Mouse (Mus musculus) MEL (cell line): ENCODE results near the gene Gm17657. TPM values are rescaled to one million over a fixed set of nuclear protein-coding genes. Genes with fewer than 3 reads are reported as not detected.

Source experiments
- DNase-seq: peaks from one replicate; pipeline ENCODE4 v3.0.0; 2011; ENCODE audit warnings: low read depth, low spot score
- H3K27ac ChIP-seq: 2 replicates; pipeline ENCODE4 v1.5.1; 2012; ENCODE audit warnings: low read depth, mild to moderate bottlenecking, control low read depth, low read length, moderate library complexity; ENCODE audit not compliant: control insufficient read depth
- H3K27me3 ChIP-seq, 2 experiments: fragments of 150-350 bp in 1 of 2; sonication (generic) in 1 of 2; 2 replicates each; pipeline ENCODE4 v1.6.1; 2012; ENCODE audit warnings: low read length in 2 of 2, mild to moderate bottlenecking in 2 of 2, improper control_type of control experiment in 1 of 2, moderate library complexity in 1 of 2; ENCODE audit not compliant: insufficient read depth in 2 of 2, control insufficient read depth in 1 of 2
- H3K36me3 ChIP-seq, 2 experiments: 2 replicates each; pipeline ENCODE4 v1.6.1; 2012 to 2014; ENCODE audit warnings: low read length in 2 of 2, improper control_type of control experiment in 1 of 2, inconsistent platforms in 1 of 2, mild to moderate bottlenecking in 1 of 2; ENCODE audit not compliant: insufficient read depth in 2 of 2, control insufficient read depth in 1 of 2
- H3K4me1 ChIP-seq, 2 experiments: fragments of 150-350 bp in 1 of 2; sonication (generic) in 1 of 2; 2 replicates each; pipeline ENCODE4 v1.6.1; 2012; ENCODE audit warnings: low read length in 2 of 2, improper control_type of control experiment in 1 of 2, mild to moderate bottlenecking in 1 of 2; ENCODE audit not compliant: insufficient read depth in 2 of 2, control insufficient read depth in 1 of 2
- H3K4me3 ChIP-seq, 2 experiments: fragments of 150-350 bp in 1 of 2; sonication (generic) in 1 of 2; 2 replicates each; pipeline ENCODE4 v1.5.1; 2012; ENCODE audit warnings: low read depth in 2 of 2, low read length in 2 of 2, mild to moderate bottlenecking in 2 of 2, moderate library complexity in 2 of 2, control low read depth in 1 of 2, improper control_type of control experiment in 1 of 2; ENCODE audit not compliant: control insufficient read depth in 1 of 2, insufficient read depth in 1 of 2
- H3K79me2 ChIP-seq: 2 replicates; pipeline ENCODE4 v1.6.1; 2012; ENCODE audit warnings: mild to moderate bottlenecking, low read length, moderate library complexity; ENCODE audit not compliant: control insufficient read depth, poor library complexity, insufficient read depth
- H3K9ac ChIP-seq: 2 replicates; pipeline ENCODE4 v1.6.1; 2012; ENCODE audit warnings: low read depth, mild to moderate bottlenecking, control low read depth, low read length, moderate library complexity; ENCODE audit not compliant: control insufficient read depth, poor library complexity, severe bottlenecking
- H3K9me3 ChIP-seq: fragments of 150-350 bp; sonication (generic); replicated peaks from 2 replicates; pipeline ENCODE4 v1.6.1; 2012; ENCODE audit warnings: mild to moderate bottlenecking, low read length, improper control_type of control experiment, moderate library complexity; ENCODE audit not compliant: insufficient read depth
- BHLHE40 ChIP-seq: IDR thresholded peaks from 2 replicates; pipeline ENCODE4 v1.6.1; 2012; ENCODE audit warnings: low read depth, mild to moderate bottlenecking, inconsistent platforms, low read length, improper control_type of control experiment, borderline replicate concordance
- CHD1 ChIP-seq: IDR thresholded peaks from 2 replicates; pipeline ENCODE4 v1.6.1; 2012; ENCODE audit warnings: low read depth, mild to moderate bottlenecking, inconsistent platforms, low read length, improper control_type of control experiment
- CHD2 ChIP-seq: IDR thresholded peaks from 2 replicates; pipeline ENCODE4 v1.6.1; 2011; ENCODE audit warnings: low read length, improper control_type of control experiment
- CTCF ChIP-seq, 3 experiments: IDR thresholded peaks in 2 of 3; conservative IDR thresholded peaks in 1 of 3; 2 replicates each; pipeline ENCODE4 v1.5.1; 2011 to 2012; ENCODE audit warnings: low read length in 3 of 3, low read depth in 2 of 3, mild to moderate bottlenecking in 2 of 3, improper control_type of control experiment in 1 of 3, inconsistent platforms in 1 of 3, mixed read lengths in 1 of 3, moderate library complexity in 1 of 3; ENCODE audit not compliant: control insufficient read depth in 1 of 3, insufficient read depth in 1 of 3, poor library complexity in 1 of 3, severe bottlenecking in 1 of 3
- E2F4 ChIP-seq: IDR thresholded peaks from 2 replicates; pipeline ENCODE4 v1.6.1; 2011; ENCODE audit warnings: low read depth, low read length, improper control_type of control experiment, borderline replicate concordance
- ELF1 ChIP-seq: IDR thresholded peaks from 2 replicates; pipeline ENCODE4 v1.6.1; 2014; ENCODE audit warnings: low read depth, mild to moderate bottlenecking, inconsistent platforms, low read length, improper control_type of control experiment, moderate library complexity
- EP300 ChIP-seq, 2 experiments: IDR thresholded peaks; 2 replicates each; pipeline ENCODE4 v1.6.1; 2011; ENCODE audit warnings: improper control_type of control experiment in 2 of 2, low read length in 2 of 2, low read depth in 1 of 2, mild to moderate bottlenecking in 1 of 2
- ETS1 ChIP-seq: IDR thresholded peaks from 2 replicates; pipeline ENCODE4 v1.6.1; 2012; ENCODE audit warnings: low read depth, mild to moderate bottlenecking, inconsistent platforms, low read length, improper control_type of control experiment, moderate library complexity
- GABPA ChIP-seq: IDR thresholded peaks from 2 replicates; pipeline ENCODE4 v1.6.1; 2012; ENCODE audit warnings: low read depth, mild to moderate bottlenecking, inconsistent platforms, low read length, improper control_type of control experiment, moderate library complexity
- GATA1 ChIP-seq: IDR thresholded peaks from 2 replicates; pipeline ENCODE4 v1.6.1; 2011; ENCODE audit warnings: low read depth, low read length, improper control_type of control experiment
- HCFC1 ChIP-seq: IDR thresholded peaks from 2 replicates; pipeline ENCODE4 v1.6.1; 2012; ENCODE audit warnings: low read depth, mild to moderate bottlenecking, inconsistent platforms, low read length, improper control_type of control experiment, moderate library complexity
- KAT2A ChIP-seq: conservative IDR thresholded peaks from 2 replicates; pipeline ENCODE4 v1.6.1; 2012; ENCODE audit warnings: low read depth, low read length, improper control_type of control experiment, inconsistent platforms
- MAFK ChIP-seq: IDR thresholded peaks from 2 replicates; pipeline ENCODE4 v1.6.1; 2011; ENCODE audit warnings: low read depth, mild to moderate bottlenecking, low read length, improper control_type of control experiment, borderline replicate concordance
- MAX ChIP-seq: IDR thresholded peaks from 2 replicates; pipeline ENCODE4 v1.6.1; 2011; ENCODE audit warnings: low read length, improper control_type of control experiment
- MAZ ChIP-seq: IDR thresholded peaks from 2 replicates; pipeline ENCODE4 v1.6.1; 2012; ENCODE audit warnings: low read depth, mild to moderate bottlenecking, inconsistent platforms, low read length, improper control_type of control experiment
- NRF1 ChIP-seq: IDR thresholded peaks from 2 replicates; pipeline ENCODE4 v1.6.1; 2014; ENCODE audit warnings: low read depth, mild to moderate bottlenecking, inconsistent platforms, low read length, improper control_type of control experiment, moderate library complexity; ENCODE audit not compliant: poor library complexity, insufficient read depth, severe bottlenecking
- POLR2A ChIP-seq, 2 experiments: IDR thresholded peaks; 2 replicates each; pipeline ENCODE4 v1.6.1; 2011 to 2012; ENCODE audit warnings: low read length in 2 of 2, mild to moderate bottlenecking in 2 of 2, control low read depth in 1 of 2, improper control_type of control experiment in 1 of 2, low read depth in 1 of 2, moderate library complexity in 1 of 2; ENCODE audit not compliant: control insufficient read depth in 1 of 2, insufficient read depth in 1 of 2, poor library complexity in 1 of 2
- POLR2AphosphoS2 ChIP-seq: IDR thresholded peaks from 2 replicates; pipeline ENCODE4 v1.6.1; 2011; ENCODE audit warnings: low read length, improper control_type of control experiment
- POLR2AphosphoS5 ChIP-seq: IDR thresholded peaks from 2 replicates; pipeline ENCODE4 v1.6.1; 2012; ENCODE audit warnings: low read depth, borderline replicate concordance, mild to moderate bottlenecking, inconsistent platforms, low read length, moderate library complexity, mixed read lengths
- RAD21 ChIP-seq: IDR thresholded peaks from 2 replicates; pipeline ENCODE4 v1.6.1; 2011; ENCODE audit warnings: mild to moderate bottlenecking, low read depth, low read length, improper control_type of control experiment
- RCOR1 ChIP-seq: IDR thresholded peaks from 2 replicates; pipeline ENCODE4 v1.6.1; 2012; ENCODE audit warnings: low read depth, mild to moderate bottlenecking, inconsistent platforms, low read length, improper control_type of control experiment
- TAL1 ChIP-seq: IDR thresholded peaks from 2 replicates; pipeline ENCODE4 v1.6.1; 2012; ENCODE audit warnings: mild to moderate bottlenecking, inconsistent platforms, low read length, moderate library complexity, mixed read lengths
- TBP ChIP-seq: IDR thresholded peaks from 2 replicates; pipeline ENCODE4 v1.8.0; 2011; ENCODE audit warnings: low read depth, low read length, improper control_type of control experiment
- TCF12 ChIP-seq: IDR thresholded peaks from 2 replicates; pipeline ENCODE4 v1.6.1; 2014; ENCODE audit warnings: low read depth, mild to moderate bottlenecking, inconsistent platforms, low read length, improper control_type of control experiment, moderate library complexity
- UBTF ChIP-seq: IDR thresholded peaks from 2 replicates; pipeline ENCODE4 v1.6.1; 2012; ENCODE audit warnings: low read depth, mild to moderate bottlenecking, inconsistent platforms, low read length, improper control_type of control experiment, moderate library complexity, borderline replicate concordance; ENCODE audit not compliant: insufficient read depth
- USF1 ChIP-seq: IDR thresholded peaks from 2 replicates; pipeline ENCODE4 v1.6.1; 2014; ENCODE audit warnings: low read depth, mild to moderate bottlenecking, inconsistent platforms, low read length, improper control_type of control experiment, moderate library complexity
- USF2 ChIP-seq, 2 experiments: IDR thresholded peaks; 2 replicates each; pipeline ENCODE4 v1.6.1; 2011 to 2012; ENCODE audit warnings: improper control_type of control experiment in 2 of 2, low read length in 2 of 2, borderline replicate concordance in 1 of 2, inconsistent platforms in 1 of 2, low read depth in 1 of 2, mild to moderate bottlenecking in 1 of 2; ENCODE audit not compliant: insufficient read depth in 1 of 2
- ZKSCAN1 ChIP-seq: IDR thresholded peaks from 2 replicates; pipeline ENCODE4 v1.6.1; 2012; ENCODE audit warnings: low read depth, mild to moderate bottlenecking, inconsistent platforms, low read length, improper control_type of control experiment, moderate library complexity
- ZNF384 ChIP-seq: IDR thresholded peaks from 2 replicates; pipeline ENCODE4 v1.6.1; 2012; ENCODE audit warnings: low read depth, mild to moderate bottlenecking, inconsistent platforms, low read length, improper control_type of control experiment
- polyA plus RNA-seq, 2 experiments: library from polyadenylated mRNA; stranded (reverse) in 1 of 2; unstranded in 1 of 2; fragments of >175 nt in 1 of 2; fragments of >200 nt in 1 of 2; gene quantifications; 2 replicates each; pipeline versions ENCODE4 v1.2.1 to v1.2.4; 2012; ENCODE audit warnings: low replicate concordance in 2 of 2, low read depth in 1 of 2; ENCODE audit not compliant: insufficient read length in 2 of 2, insufficient read depth in 1 of 2, missing spikeins in 1 of 2
- total RNA-seq: library from RNA; depleted of rRNA; stranded (reverse); fragments of 300-350 nt; gene quantifications from 2 replicates; pipeline ENCODE4 v1.2.3, GENCODE M21; 2012

The Gm17657 gene
- total and polyA plus RNA-seq, 3 experiments: 0.31 to 2.7 TPM; not detected in 1

GRCm38 (mm10) chr17:29502669-29503665 is 46.5 kb downstream of the Gm17657 start (continued):
- peak; percentile 24; the same call in 1 of the 2 replicates for TF ChIP-seq HCFC1
- TF ChIP-seq ZNF384: peak; percentile 84
- TF ChIP-seq GATA1: peak; percentile 4
- no peak for TF ChIP-seq CTCF (IDR thresholded peaks at IDR 0.05 in 2 of 3, conservative IDR thresholded peaks at IDR 0.05 in 1 of 3; ENCODE audit: control insufficient read depth in 1 of 3, insufficient read depth in 1 of 3, low read depth in 2 of 3, low read length in 3 of 3, poor library complexity in 1 of 3, severe bottlenecking in 1 of 3)
- no peak for TF ChIP-seq KAT2A
- peak; percentile 28 to 62; a peak in 3 of 4 replicates for TF ChIP-seq EP300 (IDR thresholded peaks at IDR 0.05; ENCODE audit: low read depth in 1 of 2, low read length in 2 of 2)

GRCm38 (mm10) chr17:29502005-29502668 is 47.3 kb downstream of the Gm17657 start:
- Histone ChIP-seq H3K27me3 (no peaks in the 10 kb centered on the region), H3K9me3 (no peaks in the 10 kb centered on the region), H3K36me3 (peaks cover 0 to 39% of the 10 kb centered on the region in 2 experiments; a peak in 2 of 4 replicates), H3K9ac (peak overlapping the region; percentile 90), H3K79me2 (no peaks in the 10 kb centered on the region; the same call in 1 of the 2 replicates), H3K27ac (peak overlapping the region; percentile 100), H3K4me3 (peak overlapping the region; percentile 53 to 56), H3K4me1 (peaks cover 4 to 44% of the 10 kb centered on the region in 2 experiments; a peak in 3 of 4 replicates)
- DNase-seq: peak; percentile 75
- TF ChIP-seq NRF1 (no peak), CHD1 (no peak), RCOR1 (peak; percentile 41; the same call in 1 of the 2 replicates), POLR2AphosphoS2 (no peak), TAL1 (peak; percentile 86), GATA1 (peak; percentile 51; the same call in 1 of the 2 replicates), USF2 (IDR thresholded peaks at IDR 0.05; ENCODE audit: borderline replicate concordance in 1 of 2, insufficient read depth in 1 of 2, low read depth in 1 of 2, low read length in 2 of 2) (peak in 1 of 2 experiments; percentile 68; a peak in 2 of 4 replicates), POLR2A (IDR thresholded peaks at IDR 0.05; ENCODE audit: control insufficient read depth in 1 of 2, insufficient read depth in 1 of 2, low read depth in 1 of 2, low read length in 2 of 2, poor library complexity in 1 of 2) (0 out of 4 replicates have a peak, but pooled peaks of 1 of the 2 experiments have one; percentile 5), RAD21 (no peak), POLR2AphosphoS5 (no peak), KAT2A (no peak), GABPA (no peak), CHD2 (no peak), ZKSCAN1 (peak; percentile 73; the same call in 1 of the 2 replicates), UBTF (0 out of 2 replicates have a peak, but pooled peaks have one; percentile 41), USF1 (peak; percentile 93), TCF12 (0 out of 2 replicates have a peak, but pooled peaks have one; percentile 16), HCFC1 (no peak), E2F4 (no peak), ELF1 (no peak), MAFK (no peak), MAX (peak; percentile 50), TBP (no peak), BHLHE40 (peak; percentile 88), ETS1 (peak; percentile 42; the same call in 1 of the 2 replicates), EP300 (IDR thresholded peaks at IDR 0.05; ENCODE audit: low read depth in 1 of 2, low read length in 2 of 2) (peak in 1 of 2 experiments; percentile 51; a peak in 1 of 4 replicates), MAZ (no peak)
